Mouse (Mus musculus) heart, adult 9 months (tissue): ENCODE measurements around the gene Ccdc47.
"Not testable (repeated sequence)": the region's sequence is repeated elsewhere in the genome, so short reads cannot be mapped to it uniquely, and the experiment has no call there.

Source experiments
- DNase-seq, 2 experiments: peaks; one replicate each; pipeline ENCODE4 v3.0.0; 2022; ENCODE audit warnings: low spot score in 2 of 2

Ccdc47 gene

DNA sequence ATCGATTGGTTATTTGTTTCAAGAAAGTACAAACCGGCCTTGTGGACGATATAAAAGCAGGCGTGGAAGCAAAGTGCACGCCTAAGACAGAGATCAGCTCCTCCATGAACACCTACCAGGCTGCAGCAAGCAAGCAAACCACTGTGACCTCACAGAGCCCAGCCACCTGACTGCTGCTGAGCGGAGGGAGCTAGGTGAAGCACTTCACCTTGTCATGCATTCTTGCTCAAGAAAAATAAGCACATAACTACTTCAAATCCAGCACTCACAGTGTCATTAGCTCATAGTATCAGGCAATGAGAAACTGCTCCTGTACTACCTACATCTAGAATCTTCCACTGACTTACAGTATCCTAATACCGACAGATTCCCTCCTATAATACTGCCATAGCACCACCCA is 16.1 kb downstream of the Ccdc47 start:
- DNase-seq: not testable (repeated sequence)

DNA sequence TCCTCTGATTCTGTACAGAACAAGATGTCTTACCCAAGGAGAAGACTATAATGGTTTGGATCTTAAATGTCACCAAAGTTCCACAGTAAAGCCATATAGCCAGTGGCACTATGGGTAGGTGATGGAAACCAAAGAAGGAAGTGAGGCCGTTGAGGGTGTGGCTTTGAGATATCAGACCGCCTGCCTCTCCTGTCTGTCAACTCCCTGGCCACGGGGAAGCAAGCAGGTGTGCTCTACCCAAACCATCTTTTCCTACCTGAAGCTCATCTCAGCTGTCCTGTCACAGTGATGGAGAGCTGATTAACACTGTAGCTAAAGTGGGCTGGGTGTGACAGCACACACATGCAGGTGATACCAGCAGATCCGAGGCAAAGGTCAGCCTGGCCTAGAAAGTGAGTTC is 17.9 kb downstream of the Ccdc47 start:
- DNase-seq: no peak

GRCm38 (mm10) chr11:106195341-106195740 is 20.8 kb downstream of the Ccdc47 start:
- no peak for DNase-seq

DNA sequence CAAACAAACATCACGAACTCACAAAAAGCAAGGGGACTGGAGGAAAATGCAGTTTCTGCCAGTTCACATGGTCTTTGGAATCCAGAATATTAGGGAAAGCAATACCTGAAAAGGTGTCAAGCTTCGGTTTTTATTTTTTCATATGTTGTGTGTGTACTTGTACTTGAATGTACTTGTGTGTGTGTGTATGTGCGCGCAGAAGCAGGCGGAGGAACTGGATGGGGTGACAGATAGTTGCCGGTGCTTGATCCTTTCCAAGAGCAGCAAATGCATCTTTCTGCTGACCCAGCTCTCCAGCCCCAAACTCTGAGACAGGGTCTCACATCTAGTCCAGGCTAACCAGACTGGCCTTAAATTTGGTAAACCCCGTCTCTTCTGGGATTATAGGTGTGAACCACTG is 21.3 kb downstream of the Ccdc47 start:
- DNase-seq: no peak

- no peak for DNase-seq
Measured at GRCm38 (mm10) chr11:106194155-106194541, 22.0 kb downstream of the Ccdc47 start.

GRCm38 (mm10) chr11:106193371-106194154 is 22.6 kb downstream of the Ccdc47 start:
- DNase-seq: peak; percentile 95 to 97

DNA sequence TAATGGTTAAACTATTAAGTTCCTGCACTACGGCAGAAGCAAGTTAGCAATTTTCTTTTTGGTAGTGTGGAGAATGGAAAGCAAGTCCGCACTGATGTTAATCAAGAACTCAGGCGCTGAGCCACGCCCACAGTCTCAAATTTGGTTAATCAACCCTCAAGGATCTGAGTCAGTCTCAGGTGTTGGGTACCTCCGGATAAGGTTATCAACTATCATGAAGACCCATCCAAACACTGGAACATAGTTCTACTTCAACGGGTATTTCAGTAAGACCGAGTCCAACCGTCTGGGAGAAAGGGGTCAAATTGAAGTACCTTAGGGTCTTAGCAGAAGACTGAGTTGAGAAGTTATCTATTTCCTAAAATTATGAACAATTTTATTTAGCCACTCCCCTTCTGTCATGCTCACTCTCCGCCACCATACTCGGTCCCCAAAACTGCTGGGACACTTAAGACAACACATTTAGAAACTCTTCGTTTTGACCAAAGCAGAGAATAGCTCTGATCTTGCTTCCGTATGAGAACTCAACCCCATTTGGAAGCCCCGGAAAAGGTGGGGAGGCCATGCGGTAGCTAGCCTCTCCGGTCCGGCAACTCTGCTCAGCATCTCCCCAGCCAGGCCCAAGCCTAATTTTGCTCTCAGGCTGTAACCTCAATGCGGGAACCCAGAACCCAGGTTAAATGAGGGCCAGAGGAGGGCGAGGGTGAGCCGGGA is 23.3 kb downstream of the Ccdc47 start:
- DNase-seq: peak in 1 of 2 experiments; percentile 14

DNA sequence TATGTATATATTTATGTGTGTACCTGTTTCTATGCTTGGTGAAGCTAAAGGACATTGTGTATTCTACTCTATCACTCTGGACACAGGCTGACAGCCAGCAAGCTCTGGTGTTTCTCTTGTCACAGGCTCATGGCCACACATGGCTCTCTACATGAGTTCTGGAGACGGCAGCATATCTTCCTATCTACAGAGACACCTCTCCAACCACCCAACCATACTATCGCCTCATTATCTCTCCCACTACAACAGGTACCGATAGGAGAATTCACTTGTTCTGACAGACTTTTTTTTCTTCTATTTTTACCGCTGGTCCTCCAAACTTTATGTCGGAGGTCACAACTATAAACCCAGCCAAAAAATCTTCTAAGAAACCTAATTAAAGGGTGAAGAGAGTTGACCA is 23.9 kb downstream of the Ccdc47 start:
- DNase-seq: no peak

GRCm38 (mm10) chr11:106191716-106192115 is 24.4 kb downstream of the Ccdc47 start:
- DNase-seq: no peak

DNA sequence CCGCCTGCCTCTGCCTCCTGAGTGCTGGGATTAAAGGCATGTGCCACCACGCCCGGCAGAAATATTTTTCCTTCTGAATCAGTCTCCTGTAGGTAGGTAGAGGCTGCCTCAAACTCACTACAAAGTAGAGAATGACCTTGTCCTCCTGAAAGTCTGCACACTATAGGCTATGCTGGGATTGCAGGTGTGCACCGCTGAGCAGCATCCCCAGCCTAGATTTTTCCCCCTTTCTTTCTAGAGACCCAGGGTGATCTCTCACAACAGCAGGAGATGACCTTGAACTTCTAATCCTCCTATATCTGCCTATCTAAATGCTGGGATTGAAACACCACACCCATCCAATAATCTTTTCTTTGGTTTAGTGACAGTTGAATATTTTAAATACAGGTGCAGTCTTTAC is 28.8 kb downstream of the Ccdc47 start:
- DNase-seq: no peak

GRCm38 (mm10) chr11:106180449-106180801 is 35.7 kb downstream of the Ccdc47 start:
- DNase-seq: no peak

DNA sequence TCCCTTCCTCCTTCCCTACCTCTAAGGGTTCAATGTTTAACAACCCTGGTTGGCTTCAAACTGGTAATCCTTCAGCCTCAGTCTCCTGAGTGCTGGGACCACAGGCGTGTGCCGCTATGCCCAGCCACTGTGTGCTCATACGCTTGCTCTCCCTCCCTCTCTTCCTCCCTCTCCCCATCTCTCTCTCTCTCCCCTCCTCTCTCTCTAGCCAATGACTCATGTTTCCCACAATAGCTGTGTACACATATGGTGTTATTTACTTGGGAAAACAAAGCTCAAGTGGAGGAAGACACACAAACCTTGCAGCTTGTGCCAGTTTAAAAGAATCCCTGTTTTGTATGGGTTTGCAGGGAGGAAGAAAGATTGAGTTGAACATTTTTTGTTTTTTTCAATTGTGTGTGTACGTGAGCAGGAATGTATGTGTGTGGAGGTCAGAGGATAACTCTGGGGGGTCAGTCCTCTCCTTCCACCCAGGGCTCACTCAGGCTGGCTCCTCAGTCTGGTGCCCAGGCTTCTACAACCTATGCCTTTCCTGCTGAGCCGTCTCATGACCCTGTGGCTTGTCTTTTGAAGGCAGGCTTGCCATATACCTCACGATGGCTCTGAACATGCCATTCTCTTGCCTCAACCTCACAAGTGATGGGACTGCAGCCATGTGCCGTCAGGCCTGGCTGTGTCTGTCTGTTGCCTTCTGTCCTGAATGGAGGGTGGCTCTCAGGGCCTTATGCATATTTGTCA is 36.3 kb downstream of the Ccdc47 start:
- DNase-seq: no peak

DNA sequence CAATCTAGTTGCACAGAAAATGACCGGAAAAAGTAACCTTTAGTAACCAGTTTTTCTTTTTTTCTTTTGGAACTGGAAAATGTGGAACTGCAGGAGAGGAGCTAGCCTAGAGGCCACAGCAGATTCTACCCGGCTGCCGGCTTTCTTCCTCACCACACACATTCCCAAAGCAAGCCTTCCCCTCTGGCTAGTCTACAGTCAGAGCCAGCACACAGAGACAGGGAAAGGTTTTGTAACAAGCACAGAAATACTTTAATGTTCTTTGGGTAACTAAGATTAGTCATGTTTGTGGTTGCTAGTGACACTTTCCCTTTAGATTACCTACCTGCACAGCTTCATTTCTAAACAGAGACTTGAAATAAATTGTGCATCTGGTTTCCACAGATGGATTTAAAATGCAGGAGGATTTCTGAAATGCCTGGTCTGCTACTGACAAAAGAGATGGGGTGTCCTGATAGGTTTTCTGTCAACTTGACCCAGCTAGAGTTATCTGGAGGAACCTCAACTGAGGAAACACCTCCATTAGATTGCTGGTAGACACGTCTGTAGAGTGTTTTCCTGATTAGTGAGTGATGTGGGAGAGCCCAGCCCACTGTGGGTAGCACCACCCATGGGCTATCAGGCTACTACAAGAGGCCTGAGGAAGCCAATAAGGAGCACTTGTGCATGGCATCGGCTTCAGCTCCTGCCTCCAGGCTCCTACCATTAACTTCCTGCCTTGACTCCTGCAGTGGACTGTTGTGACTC is 37.9 kb downstream of the Ccdc47 start:
- no peak for DNase-seq

- DNase-seq: no peak
Measured at GRCm38 (mm10) chr11:106176372-106176771, 39.8 kb downstream of the Ccdc47 start.

DNA sequence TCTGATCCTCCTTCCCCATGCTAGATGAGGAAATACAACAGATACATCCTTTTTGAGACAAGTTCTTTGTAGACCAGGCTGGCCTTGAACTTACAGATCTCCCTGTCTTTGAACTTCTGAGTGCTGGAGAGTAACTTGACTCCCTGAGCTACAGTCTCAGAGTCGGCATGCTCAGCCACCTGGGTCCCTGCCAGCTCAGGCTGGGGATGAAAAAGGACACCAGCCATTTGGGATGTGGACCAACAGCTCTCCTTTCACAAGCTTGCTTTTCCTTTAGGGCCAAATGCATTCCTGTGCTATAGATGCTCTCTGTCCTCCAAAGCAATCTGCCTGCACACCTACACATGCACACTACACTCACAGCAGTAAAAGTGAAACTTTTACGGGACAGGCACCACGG is 41.1 kb downstream of the Ccdc47 start:
- DNase-seq: no peak

- no peak for DNase-seq
Measured at GRCm38 (mm10) chr11:106174372-106174771, 41.8 kb downstream of the Ccdc47 start.

- no peak for DNase-seq
Measured at GRCm38 (mm10) chr11:106173228-106173627, 42.9 kb downstream of the Ccdc47 start.

DNA sequence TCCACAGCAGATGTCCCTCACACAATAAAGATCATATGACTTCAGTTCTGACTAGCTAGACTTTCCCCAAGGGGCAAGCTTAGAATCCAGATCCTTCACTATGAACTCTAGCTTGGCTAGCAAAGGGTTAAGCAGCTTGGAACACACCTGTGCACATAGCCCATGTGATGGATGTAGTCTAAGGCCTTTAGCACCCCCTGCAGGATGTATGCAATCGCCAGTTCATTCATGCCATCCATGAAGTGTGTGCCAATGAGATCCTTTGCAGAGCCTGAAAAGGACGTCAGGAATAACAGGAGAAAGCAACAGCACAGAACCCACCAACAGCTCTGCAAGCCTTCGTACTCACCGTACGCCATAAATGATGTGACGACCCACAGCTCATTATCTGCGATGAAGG is 45.3 kb downstream of the Ccdc47 start:
- DNase-seq: no peak

DNA sequence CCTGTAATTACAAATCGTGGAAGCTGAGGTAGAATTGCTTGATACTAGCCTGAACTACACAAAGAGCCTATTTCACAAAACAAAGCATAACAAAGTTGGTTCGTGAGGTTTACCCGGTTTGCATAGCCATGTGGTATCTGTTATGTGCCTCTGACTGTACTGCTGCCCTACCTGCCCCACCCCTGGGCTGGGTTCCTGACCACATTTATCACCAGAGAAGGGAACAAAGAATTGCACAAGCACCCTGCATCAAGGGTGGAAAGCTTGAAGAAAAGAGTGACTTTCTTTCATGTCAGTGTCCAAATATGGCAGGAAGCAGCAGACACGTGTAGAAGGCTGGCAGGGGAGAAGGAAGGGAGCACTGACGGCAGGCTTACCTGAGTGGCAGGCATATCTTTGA is 48.7 kb downstream of the Ccdc47 start:
- no peak for DNase-seq

GRCm38 (mm10) chr11:106164601-106165180 is 51.5 kb downstream of the Ccdc47 start:
- no peak for DNase-seq

GRCm38 (mm10) chr11:106163546-106163945 is 52.6 kb downstream of the Ccdc47 start:
- peak; percentile 50 to 74 for DNase-seq

DNA sequence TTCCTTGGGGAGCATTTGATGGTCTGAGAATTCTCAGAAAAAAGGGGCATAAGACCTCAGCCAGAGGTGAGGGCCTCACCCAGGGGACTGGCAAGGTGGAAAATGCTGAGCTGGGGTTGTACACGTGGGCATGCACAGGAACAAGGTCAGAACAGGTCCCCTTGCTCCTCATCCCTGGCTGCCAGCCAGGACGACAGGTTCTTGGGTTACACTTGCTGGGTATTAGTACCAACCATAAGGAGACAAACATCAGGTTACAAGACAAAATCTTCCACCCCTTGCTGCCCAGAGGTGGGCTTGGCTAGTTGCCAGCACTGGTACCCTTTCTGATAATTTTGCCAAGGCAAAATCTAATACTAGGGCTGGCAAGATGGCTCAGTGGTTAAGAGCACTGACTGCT is 53.9 kb downstream of the Ccdc47 start:
- no peak for DNase-seq
